Mouse (Mus musculus) layer of hippocampus, postnatal 14 days (tissue): ENCODE measurements around the gene Zdhhc6. TPM values are rescaled to one million over a fixed set of nuclear protein-coding genes. Genes with fewer than 3 reads are reported as not detected.
A peak's percentile ranks its signal among the peaks of the same experiment; 100 is the strongest.

Experiments
- DNase-seq, 2 experiments: peaks; one replicate each; pipeline ENCODE4 v3.0.0; 2021 to 2022; ENCODE audit warnings: low spot score in 2 of 2, mixed read lengths in 1 of 2
- long read RNA-seq, 2 experiments: library from polyadenylated mRNA; stranded (forward); transcript quantifications; one replicate each; pipeline ENCODE4 v2.0.0; 2021
- total RNA-seq, 2 experiments: library from RNA; stranded (reverse); gene quantifications; 2 replicates each; pipeline ENCODE4 v1.2.3; 2021

The Zdhhc6 gene
- total RNA-seq, result 10 to 100 TPM; 27.0 to 29.1 TPM
- long read RNA-seq, experiment 1, transcript Zdhhc6-207 (11 exons, 2,168 nt), result major isoform, 29 of 44 reads
- long read RNA-seq, experiment 1, partial matches to known transcripts, result 0 of 44 reads
- long read RNA-seq, experiment 1, other reads (novel, unspliced or antisense), result 11 of 44 reads
- long read RNA-seq, experiment 2, transcript Zdhhc6-207 (11 exons, 2,168 nt), result major isoform, 50 of 68 reads
- long read RNA-seq, experiment 2, partial matches to known transcripts, result 2 of 68 reads
- long read RNA-seq, experiment 2, other reads (novel, unspliced or antisense), result 14 of 68 reads

GRCm38 (mm10) chr19:55315452-55316108 is at the start of gene Zdhhc6:
Gene Zdhhc6, minus strand, starts transcription at chr19:55316032.
- peak; percentile 85 to 90 for DNase-seq

GRCm38 (mm10) chr19:55362606-55363005 is 46.8 kb upstream of the Zdhhc6 start:
- DNase-seq, result no peak

GRCm38 (mm10) chr19:55350673-55351378 is 35.0 kb upstream of the Zdhhc6 start:
- no peak for DNase-seq

GRCm38 (mm10) chr19:55348187-55348586 is 32.4 kb upstream of the Zdhhc6 start:
- DNase-seq, result no peak

- no peak for DNase-seq
Measured at GRCm38 (mm10) chr19:55343274-55343673, 27.4 kb upstream of the Zdhhc6 start.

- DNase-seq, result no peak
Measured at GRCm38 (mm10) chr19:55342423-55342822, 26.6 kb upstream of the Zdhhc6 start.

GRCm38 (mm10) chr19:55341377-55341776 is 25.5 kb upstream of the Zdhhc6 start:
- DNase-seq, result no peak

- no peak for DNase-seq
Measured at GRCm38 (mm10) chr19:55340521-55340920, 24.7 kb upstream of the Zdhhc6 start.

- DNase-seq, result no peak
Measured at GRCm38 (mm10) chr19:55337664-55338063, 21.8 kb upstream of the Zdhhc6 start.

GRCm38 (mm10) chr19:55337066-55337465 is 21.2 kb upstream of the Zdhhc6 start:
- no peak for DNase-seq

GRCm38 (mm10) chr19:55336441-55336840 is 20.6 kb upstream of the Zdhhc6 start:
- no peak for DNase-seq

- DNase-seq, result peak in 1 of 2 experiments; percentile 43
Measured at GRCm38 (mm10) chr19:55335881-55336280, 20.0 kb upstream of the Zdhhc6 start.

- peak; percentile 68 to 85 for DNase-seq
Measured at GRCm38 (mm10) chr19:55332641-55333268, 16.9 kb upstream of the Zdhhc6 start.

- no peak for DNase-seq
Measured at GRCm38 (mm10) chr19:55331776-55332175, 15.9 kb upstream of the Zdhhc6 start.

GRCm38 (mm10) chr19:55327510-55327909 is 11.7 kb upstream of the Zdhhc6 start:
- DNase-seq, result no peak

GRCm38 (mm10) chr19:55322604-55323003 is 6.8 kb upstream of the Zdhhc6 start:
- DNase-seq, result no peak

- DNase-seq, result no peak
Measured at GRCm38 (mm10) chr19:55319521-55319920, 3.7 kb upstream of the Zdhhc6 start.

GRCm38 (mm10) chr19:55319036-55319435 is 3.2 kb upstream of the Zdhhc6 start:
- no peak for DNase-seq

- no peak for DNase-seq
Measured at GRCm38 (mm10) chr19:55316901-55317300, 1.1 kb upstream of the Zdhhc6 start.

GRCm38 (mm10) chr19:55316109-55316714 is 380 bp upstream of the Zdhhc6 start, which contains the start of gene Vti1a:
Gene Vti1a, plus strand, starts transcription at chr19:55316295.
- peak; percentile 92 to 93 for DNase-seq

GRCm38 (mm10) chr19:55313649-55314048 is 2.2 kb downstream of the Zdhhc6 start:
- no peak for DNase-seq
